Mouse (Mus musculus): ENCODE results near the gene Pdcd1lg2. TPM values are rescaled to one million over a fixed set of nuclear protein-coding genes. Genes with fewer than 3 reads are reported as not detected.

The Pdcd1lg2 gene
- total RNA-seq, 4 experiments from 2014 or later: 0.31 TPM; not detected in 3

GRCm38 (mm10) chr19:29418661-29419115 is 8.0 kb downstream of the Pdcd1lg2 start:
- DNase-seq (ENCODE audit: low spot score): peak; percentile 38

- no peak for DNase-seq (ENCODE audit: low spot score)
Observed at GRCm38 (mm10) chr19:29419506-29419905, 8.8 kb downstream of the Pdcd1lg2 start.

- peak; percentile 35 for DNase-seq (ENCODE audit: low spot score)
Observed at GRCm38 (mm10) chr19:29419946-29420345, 9.2 kb downstream of the Pdcd1lg2 start.

GRCm38 (mm10) chr19:29420397-29420796 is 9.7 kb downstream of the Pdcd1lg2 start:
- DNase-seq (ENCODE audit: low spot score): no peak

GRCm38 (mm10) chr19:29422013-29422645 is 11.4 kb downstream of the Pdcd1lg2 start:
- DNase-seq (ENCODE audit: low spot score): no peak

GRCm38 (mm10) chr19:29422796-29423195 is 12.1 kb downstream of the Pdcd1lg2 start:
- DNase-seq (ENCODE audit: low spot score): no peak

- no peak for DNase-seq (ENCODE audit: low spot score)
Observed at GRCm38 (mm10) chr19:29430516-29430915, 19.8 kb downstream of the Pdcd1lg2 start.

- DNase-seq (ENCODE audit: low spot score): no peak
Observed at GRCm38 (mm10) chr19:29430953-29431352, 20.2 kb downstream of the Pdcd1lg2 start.

- no peak for DNase-seq (ENCODE audit: low spot score)
Observed at GRCm38 (mm10) chr19:29436793-29437479, 26.2 kb downstream of the Pdcd1lg2 start.

GRCm38 (mm10) chr19:29437849-29438248 is 27.1 kb downstream of the Pdcd1lg2 start:
- no peak for DNase-seq (ENCODE audit: low spot score)

- DNase-seq (ENCODE audit: low spot score): no peak
Observed at GRCm38 (mm10) chr19:29439242-29439641, 28.5 kb downstream of the Pdcd1lg2 start.

GRCm38 (mm10) chr19:29442492-29442891 is 31.8 kb downstream of the Pdcd1lg2 start:
- no peak for DNase-seq (ENCODE audit: low spot score)

GRCm38 (mm10) chr19:29444364-29444763 is 33.6 kb downstream of the Pdcd1lg2 start:
- no peak for DNase-seq (ENCODE audit: low spot score)

GRCm38 (mm10) chr19:29448373-29448772 is 37.7 kb downstream of the Pdcd1lg2 start:
- DNase-seq (ENCODE audit: low spot score): no peak

- DNase-seq (ENCODE audit: low spot score): no peak
Observed at GRCm38 (mm10) chr19:29450376-29450775, 39.7 kb downstream of the Pdcd1lg2 start.

- DNase-seq (ENCODE audit: low spot score): no peak
Observed at GRCm38 (mm10) chr19:29454141-29454601, 43.5 kb downstream of the Pdcd1lg2 start.

GRCm38 (mm10) chr19:29455156-29455555 is 44.4 kb downstream of the Pdcd1lg2 start:
- no peak for DNase-seq (ENCODE audit: low spot score)

- DNase-seq (ENCODE audit: low spot score): no peak
Observed at GRCm38 (mm10) chr19:29457982-29458381, 47.3 kb downstream of the Pdcd1lg2 start.

GRCm38 (mm10) chr19:29462462-29462861 is 51.7 kb downstream of the Pdcd1lg2 start:
- DNase-seq (ENCODE audit: low spot score): no peak

GRCm38 (mm10) chr19:29463645-29464395 is 53.1 kb downstream of the Pdcd1lg2 start:
- DNase-seq (ENCODE audit: low spot score): no peak

GRCm38 (mm10) chr19:29466819-29467218 is 56.1 kb downstream of the Pdcd1lg2 start:
- no peak for DNase-seq (ENCODE audit: low spot score)

GRCm38 (mm10) chr19:29468941-29469685 is 58.4 kb downstream of the Pdcd1lg2 start:
- peak; percentile 61 for DNase-seq (ENCODE audit: low spot score)
